Mouse (Mus musculus) hindbrain, embryonic 15.5 days (tissue): ENCODE data around the gene Rasgef1b. TPM values are rescaled to one million over a fixed set of nuclear protein-coding genes. Genes with fewer than 3 reads are reported as not detected.

Experiments
- ATAC-seq: fragments of 200-750 bp; cut with Nextera tagmentation; 2 replicates; pipeline ENCODE4 v1.8.0; 2017; ENCODE audit warnings: low read depth, moderate number of reproducible peaks, moderate TSS enrichment; ENCODE audit not compliant: low FRiP score
- H3K27ac ChIP-seq: fragments of 300-500 bp; sonication (generic); replicated peaks from 2 replicates; pipeline ENCODE4 v1.5.1; 2015; ENCODE audit warnings: mild to moderate bottlenecking, inconsistent platforms
- H3K27me3 ChIP-seq: fragments of 300-500 bp; sonication (generic); 2 replicates; pipeline ENCODE4 v1.6.1; 2015; ENCODE audit warnings: control low read depth, inconsistent platforms
- H3K36me3 ChIP-seq: fragments of 300-500 bp; sonication (generic); 2 replicates; pipeline ENCODE4 v1.6.1; 2015; ENCODE audit warnings: control low read depth, inconsistent platforms
- H3K4me1 ChIP-seq: fragments of 300-500 bp; sonication (generic); replicated peaks from 2 replicates; pipeline ENCODE4 v1.6.1; 2015; ENCODE audit warnings: control low read depth, inconsistent platforms
- H3K4me2 ChIP-seq: fragments of 300-500 bp; sonication (generic); 2 replicates; pipeline ENCODE4 v1.6.1; 2015; ENCODE audit warnings: moderate library complexity, mild to moderate bottlenecking, inconsistent platforms
- H3K4me3 ChIP-seq: fragments of 300-500 bp; sonication (generic); 2 replicates; pipeline ENCODE4 v1.5.1; 2015; ENCODE audit warnings: mild to moderate bottlenecking, inconsistent platforms
- H3K9ac ChIP-seq: fragments of 300-500 bp; sonication (generic); 2 replicates; pipeline ENCODE4 v1.6.1; 2015; ENCODE audit warnings: inconsistent platforms
- H3K9me3 ChIP-seq: fragments of 300-500 bp; sonication (generic); 2 replicates; pipeline ENCODE4 v1.6.1; 2016; ENCODE audit warnings: control low read depth, inconsistent platforms
- WGBS: fragments of 180-500 bp; shearing (Covaris S2); methylation state at CpG from one replicate; pipeline ENCODE4 v1.1.7; 2015; 5-methylcytosine and 5-hydroxymethylcytosine counted together
- polyA plus RNA-seq: library from polyadenylated mRNA; unstranded; fragments of >200 nt; fragmentation: Nextera tagmentation; extraction: Ambion mirVana; gene quantifications from 2 replicates; pipeline ENCODE4 v1.2.1, GENCODE M21; 2015

Gene Rasgef1b
- polyA plus RNA-seq, 1 experiment from 2014 or later: 54.2 TPM

GRCm38 (mm10) chr5:99422856-99423255 is 306.0 kb downstream of the Rasgef1b start:
- no peak for ATAC-seq
- H3K4me2 ChIP-seq: no peak overlapping the region
- no peaks in the 10 kb centered on the region for H3K36me3 ChIP-seq
- H3K9me3 ChIP-seq: no peaks in the 10 kb centered on the region
- H3K9ac ChIP-seq: no peak overlapping the region
- H3K27me3 ChIP-seq: no peaks in the 10 kb centered on the region
- H3K27ac ChIP-seq: no peak overlapping the region
- no peak overlapping the region for H3K4me3 ChIP-seq
- 91% methylated on average over 4 of the region's 4 CpGs for WGBS
- H3K4me1 ChIP-seq: no peaks in the 10 kb centered on the region

GRCm38 (mm10) chr5:99422092-99422491 is 306.8 kb downstream of the Rasgef1b start:
- H3K4me3 ChIP-seq: no peak overlapping the region
- H3K36me3 ChIP-seq: no peaks in the 10 kb centered on the region
- 85% methylated on average over 6 of the region's 6 CpGs for WGBS
- no peak overlapping the region for H3K27ac ChIP-seq
- H3K4me1 ChIP-seq: no peaks in the 10 kb centered on the region
- no peak overlapping the region for H3K4me2 ChIP-seq
- no peaks in the 10 kb centered on the region for H3K9me3 ChIP-seq
- no peaks in the 10 kb centered on the region for H3K27me3 ChIP-seq
- no peak overlapping the region for H3K9ac ChIP-seq
- no peak for ATAC-seq

GRCm38 (mm10) chr5:99419872-99420271 is 309.0 kb downstream of the Rasgef1b start:
- Histone ChIP-seq H3K4me2 (no peak overlapping the region), H3K27ac (no peak overlapping the region), H3K4me3 (no peak overlapping the region), H3K36me3 (no peaks in the 10 kb centered on the region), H3K9ac (no peak overlapping the region), H3K27me3 (no peaks in the 10 kb centered on the region), H3K4me1 (no peaks in the 10 kb centered on the region), H3K9me3 (no peaks in the 10 kb centered on the region)
- 74% methylated on average over 2 of the region's 2 CpGs for WGBS
- no peak for ATAC-seq

DNA sequence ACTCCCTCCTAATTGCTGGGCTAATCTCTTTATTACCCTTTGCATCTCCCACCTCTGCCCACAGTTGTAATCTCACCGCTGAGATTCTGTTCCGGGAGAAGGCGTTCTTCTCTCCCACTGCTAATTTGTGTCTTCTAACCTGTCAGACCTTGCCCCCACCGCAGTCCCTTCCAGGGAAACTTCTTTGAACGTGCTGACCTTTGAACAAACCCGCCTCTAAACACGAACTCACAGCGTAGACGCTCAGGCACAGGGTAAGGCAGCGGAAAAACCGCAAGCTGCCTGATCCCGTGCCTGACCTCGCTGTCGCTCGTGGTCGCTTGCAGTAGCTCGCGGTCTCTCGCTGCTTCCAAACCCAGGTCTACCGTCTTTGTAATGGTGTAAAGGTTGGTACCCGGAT is 312.0 kb downstream of the Rasgef1b start:
- H3K4me3 ChIP-seq: no peak overlapping the region
- ATAC-seq: no peak

GRCm38 (mm10) chr5:99415676-99416075 is 313.2 kb downstream of the Rasgef1b start:
- H3K27ac ChIP-seq: no peak overlapping the region
- WGBS: 91% methylated on average over 12 of the region's 12 CpGs
- no peaks in the 10 kb centered on the region for H3K9me3 ChIP-seq
- ATAC-seq: no peak
- H3K4me2 ChIP-seq: no peak overlapping the region
- no peaks in the 10 kb centered on the region for H3K36me3 ChIP-seq
- H3K9ac ChIP-seq: no peak overlapping the region
- H3K4me3 ChIP-seq: no peak overlapping the region
- H3K4me1 ChIP-seq: no peaks in the 10 kb centered on the region
- H3K27me3 ChIP-seq: no peaks in the 10 kb centered on the region

More for the DNA sequence above, 312.0 kb downstream of the Rasgef1b start:
- no peaks in the 10 kb centered on the region for H3K4me1 ChIP-seq
- no peaks in the 10 kb centered on the region for H3K9me3 ChIP-seq
- no peaks in the 10 kb centered on the region for H3K27me3 ChIP-seq
- H3K36me3 ChIP-seq: no peaks in the 10 kb centered on the region
- no peak overlapping the region for H3K27ac ChIP-seq
- H3K4me2 ChIP-seq: no peak overlapping the region
- H3K9ac ChIP-seq: no peak overlapping the region
- 94% methylated on average over 21 of the region's 21 CpGs for WGBS

- no peak for ATAC-seq
- Histone ChIP-seq H3K4me2 (no peak overlapping the region), H3K9ac (no peak overlapping the region), H3K27me3 (no peaks in the 10 kb centered on the region), H3K4me3 (no peak overlapping the region), H3K36me3 (no peaks in the 10 kb centered on the region), H3K27ac (no peak overlapping the region), H3K4me1 (no peaks in the 10 kb centered on the region), H3K9me3 (no peaks in the 10 kb centered on the region)
- WGBS: 85% methylated on average over 2 of the region's 2 CpGs
Observed at GRCm38 (mm10) chr5:99415049-99415448, 313.8 kb downstream of the Rasgef1b start.

DNA sequence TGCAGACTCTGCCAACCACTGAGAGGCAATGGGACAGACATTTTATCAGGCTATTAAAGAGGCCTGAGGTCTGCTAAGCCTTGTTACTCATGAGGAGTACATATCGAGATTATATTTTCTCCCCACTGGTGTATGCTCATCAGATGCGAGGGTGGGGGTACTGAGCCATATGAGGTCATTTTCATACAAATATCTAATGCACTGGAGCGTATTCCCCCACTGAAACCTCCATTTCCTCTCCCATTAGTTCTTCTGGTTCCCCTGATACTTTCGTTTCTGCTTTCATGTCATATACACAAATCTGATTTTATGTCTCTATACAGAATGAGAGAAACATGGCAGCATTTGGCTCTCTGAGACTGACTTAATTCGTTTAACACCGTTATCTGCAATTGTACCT is 314.6 kb downstream of the Rasgef1b start:
- no peak overlapping the region for H3K4me2 ChIP-seq
- WGBS: 73% methylated on average over 6 of the region's 6 CpGs
- H3K36me3 ChIP-seq: no peaks in the 10 kb centered on the region
- no peak overlapping the region for H3K9ac ChIP-seq
- no peaks in the 10 kb centered on the region for H3K9me3 ChIP-seq
- no peaks in the 10 kb centered on the region for H3K4me1 ChIP-seq
- H3K27ac ChIP-seq: no peak overlapping the region
- ATAC-seq: no peak
- H3K4me3 ChIP-seq: no peak overlapping the region
- no peaks in the 10 kb centered on the region for H3K27me3 ChIP-seq

DNA sequence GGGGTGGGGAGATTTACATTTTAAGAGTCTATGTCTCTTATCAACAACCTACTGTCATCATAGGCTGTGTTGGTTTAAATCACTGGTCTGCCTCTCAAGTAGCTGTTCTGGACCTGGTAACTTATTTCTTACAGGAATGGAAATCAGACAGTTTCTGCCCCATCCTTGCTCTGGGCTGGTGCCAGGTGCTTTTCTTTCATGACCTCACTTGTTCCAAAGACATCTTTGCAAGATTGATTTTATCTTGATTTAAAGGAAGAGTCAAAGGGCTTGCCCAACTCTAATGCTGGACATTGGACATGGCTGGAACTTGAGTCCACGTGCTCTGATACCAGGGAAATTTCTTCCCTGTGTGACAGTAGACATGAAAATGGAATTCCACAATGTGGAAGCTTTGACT is 315.0 kb downstream of the Rasgef1b start:
- WGBS: 79% methylated on average over 1 of the region's 1 CpGs
- Histone ChIP-seq H3K4me3 (no peak overlapping the region), H3K27ac (no peak overlapping the region), H3K27me3 (no peaks in the 10 kb centered on the region), H3K36me3 (no peaks in the 10 kb centered on the region), H3K9me3 (no peaks in the 10 kb centered on the region), H3K9ac (no peak overlapping the region), H3K4me1 (no peaks in the 10 kb centered on the region), H3K4me2 (no peak overlapping the region)
- no peak for ATAC-seq

- Histone ChIP-seq H3K36me3 (no peaks in the 10 kb centered on the region), H3K4me1 (no peaks in the 10 kb centered on the region), H3K27me3 (no peaks in the 10 kb centered on the region), H3K9ac (no peak overlapping the region), H3K4me3 (no peak overlapping the region), H3K27ac (no peak overlapping the region), H3K4me2 (no peak overlapping the region), H3K9me3 (no peaks in the 10 kb centered on the region)
- WGBS: 88% methylated on average over 9 of the region's 9 CpGs
- no peak for ATAC-seq
Observed at GRCm38 (mm10) chr5:99413391-99413790, 315.5 kb downstream of the Rasgef1b start.

DNA sequence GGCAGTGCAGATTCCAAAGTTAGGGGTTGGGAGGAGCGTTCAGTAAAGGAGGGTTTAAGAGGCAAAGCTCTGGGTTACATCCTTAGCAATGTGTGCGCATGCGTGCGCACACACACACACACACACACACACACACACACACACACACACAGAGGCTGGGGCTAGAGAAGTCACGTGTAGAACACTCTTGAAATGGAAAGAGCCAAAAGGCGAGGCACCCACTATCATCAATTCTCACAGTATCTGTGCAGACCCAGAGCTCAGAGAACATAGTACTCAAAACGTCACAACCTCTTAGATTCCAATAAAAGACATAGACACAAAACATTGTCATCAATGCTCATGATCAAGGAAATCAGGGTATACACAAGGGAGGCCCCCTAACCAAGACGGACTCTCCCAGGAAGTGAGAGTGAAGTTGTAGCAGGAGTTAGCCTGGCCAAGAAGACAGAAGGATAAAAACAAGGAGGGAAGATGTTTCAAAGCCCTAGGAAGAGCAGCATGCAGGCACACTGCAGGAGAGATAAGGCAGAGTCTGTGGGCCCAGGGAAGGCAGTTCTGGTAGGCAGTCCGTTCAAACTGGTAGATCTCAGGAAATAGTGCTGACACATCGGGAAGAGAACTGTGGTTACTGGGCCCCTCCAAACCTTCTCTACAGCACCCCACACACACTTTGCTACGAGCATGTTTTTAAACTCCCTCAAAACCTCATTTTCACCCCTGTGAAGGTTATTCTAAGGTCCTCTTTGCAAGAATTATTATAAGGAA is 324.3 kb downstream of the Rasgef1b start:
- ATAC-seq: no peak
- Histone ChIP-seq H3K4me2 (no peak overlapping the region), H3K9ac (no peak overlapping the region), H3K4me3 (no peak overlapping the region), H3K36me3 (no peaks in the 10 kb centered on the region), H3K27ac (no peak overlapping the region), H3K4me1 (peaks cover 27% of the 10 kb centered on the region), H3K27me3 (no peaks in the 10 kb centered on the region), H3K9me3 (no peaks in the 10 kb centered on the region)
- 88% methylated on average over 11 of the region's 11 CpGs for WGBS

DNA sequence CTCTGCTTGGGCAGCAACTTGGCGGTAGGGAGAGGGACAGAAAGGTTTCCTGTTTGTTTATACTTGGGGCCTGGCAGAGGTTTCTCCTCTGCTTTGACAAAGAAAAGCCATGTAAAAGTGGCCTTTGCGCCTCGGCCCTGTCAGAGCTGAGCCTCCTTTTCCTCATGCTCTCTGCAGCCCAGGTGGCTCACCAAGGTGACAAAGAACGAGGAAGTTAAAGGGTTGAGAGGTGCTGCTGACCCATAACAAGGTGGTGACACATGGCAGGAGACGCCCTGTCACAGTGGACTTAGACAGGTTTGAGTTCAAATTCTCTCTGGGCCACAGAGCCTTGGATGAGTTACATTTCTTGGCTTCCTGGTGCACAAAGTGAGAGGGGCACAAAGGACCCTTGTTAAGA is 325.5 kb downstream of the Rasgef1b start:
- H3K4me1 ChIP-seq: peaks cover 27% of the 10 kb centered on the region
- ATAC-seq: no peak
- WGBS: 58% methylated on average over 5 of the region's 5 CpGs

DNA sequence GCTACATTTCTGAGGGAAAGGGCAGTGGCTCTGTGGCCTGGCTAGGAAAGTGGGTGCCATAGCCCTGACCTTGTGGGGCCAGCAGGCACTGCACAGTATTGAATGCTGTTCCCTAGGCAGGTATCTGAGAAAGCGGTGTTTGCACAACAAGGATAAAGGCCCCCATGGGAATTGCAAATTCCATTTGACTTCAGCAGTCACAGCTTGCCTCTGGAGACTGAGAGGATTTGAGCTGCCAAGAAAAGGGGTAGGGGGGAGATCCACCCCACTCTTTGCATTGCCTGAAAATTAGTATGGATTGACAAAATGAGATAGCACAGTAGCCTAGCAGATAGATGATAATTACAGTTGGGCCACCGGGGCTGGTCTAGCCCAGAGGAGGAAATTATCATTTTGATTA is 326.1 kb downstream of the Rasgef1b start:
- H3K27ac ChIP-seq: 0 out of 2 replicates have a peak overlapping the region, but pooled peaks have one; percentile 49
- H3K4me3 ChIP-seq: no peak overlapping the region
- H3K4me2 ChIP-seq: no peak overlapping the region
- peak; percentile 63 for ATAC-seq
- 20% methylated on average over 2 of the region's 2 CpGs for WGBS
- peaks cover 30% of the 10 kb centered on the region for H3K4me1 ChIP-seq
- no peak overlapping the region for H3K9ac ChIP-seq
- H3K36me3 ChIP-seq: no peaks in the 10 kb centered on the region
- no peaks in the 10 kb centered on the region for H3K9me3 ChIP-seq
- no peaks in the 10 kb centered on the region for H3K27me3 ChIP-seq

More for the DNA sequence above, 325.5 kb downstream of the Rasgef1b start:
- Histone ChIP-seq H3K36me3 (no peaks in the 10 kb centered on the region), H3K27me3 (no peaks in the 10 kb centered on the region), H3K9ac (no peak overlapping the region), H3K27ac (no peak overlapping the region; the same call in 1 of the 2 replicates), H3K4me2 (no peak overlapping the region), H3K4me3 (no peak overlapping the region), H3K9me3 (no peaks in the 10 kb centered on the region)

DNA sequence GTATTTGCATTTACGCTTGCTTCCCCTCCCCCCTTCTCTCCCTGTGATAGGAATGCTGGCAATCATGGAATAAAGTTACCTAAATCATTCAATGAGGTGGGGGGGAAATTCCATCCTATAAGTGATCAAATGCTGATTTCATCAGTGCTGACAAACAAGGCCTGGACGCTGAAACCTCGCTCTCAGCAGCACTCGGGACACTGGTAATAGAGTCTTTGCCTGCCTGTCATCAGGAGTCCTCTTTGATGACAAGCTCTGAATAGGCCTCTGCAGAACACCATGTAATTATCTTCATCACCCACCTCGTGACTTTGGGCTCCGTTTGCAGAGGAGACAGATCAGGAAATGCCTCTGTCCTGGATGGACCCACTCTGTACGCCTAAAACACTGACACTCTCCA is 326.6 kb downstream of the Rasgef1b start:
- Histone ChIP-seq H3K9ac (no peak overlapping the region), H3K36me3 (no peaks in the 10 kb centered on the region), H3K4me2 (no peak overlapping the region), H3K9me3 (no peaks in the 10 kb centered on the region), H3K27ac (0 out of 2 replicates have a peak overlapping the region, but pooled peaks have one; percentile 49), H3K4me1 (peaks cover 31% of the 10 kb centered on the region), H3K27me3 (no peaks in the 10 kb centered on the region), H3K4me3 (no peak overlapping the region)
- peak; percentile 43; the same call in 1 of the 2 replicates for ATAC-seq
- WGBS: 20% methylated on average over 7 of the region's 7 CpGs
